Mouse (Mus musculus) CH12.LX (cell line): Measurements from ENCODE around the gene Phf12. TPM values are rescaled to one million over a fixed set of nuclear protein-coding genes. Genes with fewer than 3 reads are reported as not detected.

Experiments used
- DNase-seq: peaks from one replicate; pipeline ENCODE4 v3.0.0-alpha.2; 2013; ENCODE audit errors: extremely low read depth
- H3K27ac ChIP-seq: 2 replicates; pipeline ENCODE4 v1.5.1; 2012; ENCODE audit warnings: low read depth, mild to moderate bottlenecking, control low read depth, moderate library complexity; ENCODE audit not compliant: insufficient read depth
- H3K27me3 ChIP-seq: replicated peaks from 2 replicates; pipeline ENCODE3; 2012; ENCODE audit warnings: inconsistent platforms
- H3K36me3 ChIP-seq, 2 experiments: replicated peaks in 1 of 2; 2 replicates each; pipeline versions ENCODE3 to v1.6.1; 2012; ENCODE audit warnings: inconsistent platforms in 1 of 2, low read length in 1 of 2, mild to moderate bottlenecking in 1 of 2, mixed read lengths in 1 of 2, moderate library complexity in 1 of 2; ENCODE audit not compliant: control insufficient read depth in 1 of 2, insufficient read depth in 1 of 2
- H3K4me1 ChIP-seq, 2 experiments: 2 replicates each; pipeline ENCODE4 v1.6.1; 2012; ENCODE audit warnings: inconsistent platforms in 1 of 2, moderate library complexity in 1 of 2; ENCODE audit not compliant: insufficient read depth in 2 of 2, control insufficient read depth in 1 of 2
- H3K4me2 ChIP-seq: 2 replicates; pipeline ENCODE4 v1.6.1; 2012; ENCODE audit warnings: low read depth, mild to moderate bottlenecking, control low read depth; ENCODE audit not compliant: poor library complexity, insufficient read depth, severe bottlenecking
- H3K4me3 ChIP-seq, 3 experiments: fragments of 150-350 bp in 1 of 3; sonication (generic) in 1 of 3; replicated peaks in 1 of 3; 2 replicates each; pipeline versions ENCODE3 to v1.5.1; 2011 to 2012; ENCODE audit warnings: low read depth in 2 of 3, low read length in 2 of 3, mild to moderate bottlenecking in 2 of 3, moderate library complexity in 2 of 3, control low read depth in 1 of 3, improper control_type of control experiment in 1 of 3, inconsistent platforms in 1 of 3, mixed read lengths in 1 of 3; ENCODE audit not compliant: poor library complexity in 1 of 3
- H3K79me2 ChIP-seq: replicated peaks from 2 replicates; pipeline ENCODE4 v1.6.1; 2012; ENCODE audit warnings: mild to moderate bottlenecking, moderate library complexity; ENCODE audit not compliant: control insufficient read depth, poor library complexity, insufficient read depth, severe bottlenecking; ENCODE audit errors: extremely low read depth
- H3K9ac ChIP-seq: 2 replicates; pipeline ENCODE4 v1.6.1; 2012; ENCODE audit warnings: low read depth, mild to moderate bottlenecking, control low read depth, moderate library complexity; ENCODE audit not compliant: insufficient read depth
- H3K9me3 ChIP-seq: replicated peaks from 2 replicates; pipeline ENCODE3; 2012; ENCODE audit warnings: low read length, inconsistent platforms, mixed read lengths
- BHLHE40 ChIP-seq: IDR thresholded peaks from 2 replicates; pipeline ENCODE4 v1.6.1; 2011; ENCODE audit warnings: mild to moderate bottlenecking, low read depth, low read length, improper control_type of control experiment
- CTCF ChIP-seq, 2 experiments: IDR thresholded peaks in 1 of 2; conservative IDR thresholded peaks in 1 of 2; 2 replicates each; pipeline ENCODE4 v1.5.1; 2011 to 2012; ENCODE audit warnings: low read depth in 2 of 2, low read length in 2 of 2, improper control_type of control experiment in 1 of 2, inconsistent platforms in 1 of 2, mild to moderate bottlenecking in 1 of 2, moderate library complexity in 1 of 2
- EP300 ChIP-seq: IDR thresholded peaks from 2 replicates; pipeline ENCODE4 v1.6.1; 2011; ENCODE audit warnings: low read length, improper control_type of control experiment
- ETS1 ChIP-seq: conservative IDR thresholded peaks from 2 replicates; pipeline ENCODE4 v1.6.1; 2012; ENCODE audit warnings: low read depth, mild to moderate bottlenecking, inconsistent platforms, low read length, improper control_type of control experiment, moderate library complexity
- GABPA ChIP-seq: IDR thresholded peaks from 2 replicates; pipeline ENCODE4 v1.6.1; 2012; ENCODE audit warnings: low read depth, low read length, improper control_type of control experiment, inconsistent platforms; ENCODE audit not compliant: insufficient replicate concordance
- HCFC1 ChIP-seq: IDR thresholded peaks from 2 replicates; pipeline ENCODE4 v1.6.1; 2012; ENCODE audit warnings: low read depth, mild to moderate bottlenecking, inconsistent platforms, low read length, improper control_type of control experiment
- MAFK ChIP-seq: IDR thresholded peaks from 2 replicates; pipeline ENCODE4 v1.6.1; 2011; ENCODE audit warnings: low read length, improper control_type of control experiment; ENCODE audit not compliant: insufficient replicate concordance
- MEF2A ChIP-seq: IDR thresholded peaks from 2 replicates; pipeline ENCODE4 v1.6.1; 2014; ENCODE audit warnings: low read depth, mild to moderate bottlenecking, inconsistent platforms, low read length, improper control_type of control experiment, borderline replicate concordance
- MYC ChIP-seq: IDR thresholded peaks from 2 replicates; pipeline ENCODE4 v1.6.1; 2011; ENCODE audit warnings: low read depth, mild to moderate bottlenecking, improper control_type of control experiment, low read length
- NRF1 ChIP-seq: IDR thresholded peaks from 2 replicates; pipeline ENCODE4 v1.6.1; 2014; ENCODE audit warnings: low read depth, mild to moderate bottlenecking, inconsistent platforms, low read length, improper control_type of control experiment, moderate library complexity
- POLR2AphosphoS2 ChIP-seq: IDR thresholded peaks from 2 replicates; pipeline ENCODE4 v1.6.1; 2011; ENCODE audit warnings: low read depth, low read length, improper control_type of control experiment
- ZNF384 ChIP-seq: IDR thresholded peaks from 2 replicates; pipeline ENCODE4 v1.6.1; 2012; ENCODE audit warnings: low read depth, low read length, improper control_type of control experiment, inconsistent platforms
- dilution Hi-C: fragments of 300-500 bp; cut with MboI; formaldehyde crosslinking; loops from 2 replicates; pipeline ENCODE4 v1.14.3; 2020; ENCODE audit warnings: low sequenced_read_pairs; ENCODE audit not compliant: extremely low pct_unique_long_range_greater_than_20kb, extremely low pct_ligation_motif_present
- in situ Hi-C: fragments of 300-500 bp; cut with MboI; formaldehyde crosslinking; loops from 3 replicates; pipeline ENCODE4 v1.14.3; 2019; ENCODE audit warnings: low sequenced_read_pairs, low pct_ligation_motif_present, low pct_unique_long_range_greater_than_20kb, mixed read lengths
- polyA plus RNA-seq: library from polyadenylated mRNA; unstranded; fragments of >175 nt; gene quantifications from 2 replicates; pipeline ENCODE4 v1.2.1, GENCODE M21; 2012; ENCODE audit warnings: low read depth; ENCODE audit not compliant: insufficient read length
- total RNA-seq, 2 experiments: library from RNA; depleted of rRNA; stranded (reverse); fragments of 300-350 nt in 1 of 2; fragments of >200 nt in 1 of 2; gene quantifications; 2 replicates each; pipeline ENCODE4 v1.2.3; 2012 to 2014

The Phf12 gene
- total and polyA plus RNA-seq, 3 experiments, result 10.7 to 59.7 (median 30.5) TPM

DNA sequence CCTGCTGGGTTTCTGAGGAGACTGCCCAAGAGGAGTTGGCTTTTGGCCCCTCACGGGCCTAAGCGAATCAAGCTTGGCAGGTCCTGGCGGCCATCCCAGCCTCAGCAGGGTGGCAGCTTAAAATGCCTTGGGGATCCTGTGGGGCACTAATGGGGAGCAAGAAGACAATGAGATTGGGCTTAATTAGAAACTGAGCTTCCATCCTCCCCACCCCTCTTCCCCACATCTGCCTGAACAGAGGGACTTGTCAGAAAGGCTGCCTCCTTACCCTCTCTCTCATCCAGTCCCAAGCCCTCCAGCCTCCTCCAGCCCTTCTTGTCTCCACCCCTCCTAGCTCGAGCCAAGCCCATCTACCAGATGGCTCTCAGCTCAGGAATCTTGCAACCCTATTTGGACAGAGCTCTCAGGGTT lies 48.4 kb upstream of the Phf12 start:
- in situ Hi-C loops, result no loop called here
- Histone ChIP-seq H3K27me3 (peaks cover 26% of the 10 kb centered on the region), H3K27ac (no peak overlapping the region), H3K36me3 (no peaks in the 10 kb centered on the region), H3K9me3 (peaks cover 16% of the 10 kb centered on the region), H3K9ac (no peak overlapping the region), H3K79me2 (no peaks in the 10 kb centered on the region), H3K4me2 (no peak overlapping the region), H3K4me1 (peaks cover 9 to 39% of the 10 kb centered on the region in 2 experiments), H3K4me3 (no peak overlapping the region)
- dilution Hi-C loops, result no loop called here
- no peak for DNase-seq
- TF ChIP-seq MAFK (no peak), POLR2AphosphoS2 (no peak)
- TF ChIP-seq, all 38 proteins: peak for 0

DNA sequence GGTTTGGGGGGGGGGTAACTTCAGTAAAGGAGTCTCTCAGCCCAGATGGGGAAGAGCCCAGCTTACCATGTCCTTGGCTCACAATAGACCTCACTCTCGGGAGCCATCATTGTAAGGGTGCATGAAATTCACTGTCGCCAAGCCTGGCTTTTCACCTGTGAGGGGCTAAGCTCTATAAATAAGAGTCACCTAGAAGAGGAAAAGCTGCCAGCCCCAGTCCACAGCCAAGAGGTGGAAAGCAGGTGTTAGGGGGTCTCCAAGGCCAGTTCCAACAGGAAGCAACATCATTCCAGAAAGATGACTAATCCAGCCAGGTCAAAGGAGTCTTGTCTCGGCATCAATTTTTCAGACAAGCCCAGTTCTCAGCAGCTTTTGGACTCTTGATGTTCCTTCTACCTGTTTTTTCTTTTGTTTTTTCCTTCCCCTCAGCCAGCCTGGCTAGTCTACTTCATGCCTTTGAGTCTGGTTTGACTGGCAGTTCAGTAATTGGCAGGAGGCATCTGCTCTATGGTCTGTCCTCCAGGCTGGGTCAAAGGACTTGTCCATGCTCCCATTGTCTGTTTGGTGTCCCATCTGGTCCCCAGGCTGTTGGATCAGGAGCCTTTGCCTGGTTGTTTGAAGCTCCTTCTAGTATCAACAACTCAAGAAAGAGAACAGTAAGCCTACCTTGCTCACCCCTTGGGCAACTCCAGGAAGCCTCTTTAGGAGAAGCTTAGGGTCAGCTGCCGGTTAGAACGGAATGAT lies 47.8 kb upstream of the Phf12 start:
- Histone ChIP-seq H3K27me3 (peaks cover 25% of the 10 kb centered on the region), H3K9ac (no peak overlapping the region), H3K4me2 (no peak overlapping the region), H3K9me3 (peaks cover 16% of the 10 kb centered on the region), H3K27ac (no peak overlapping the region), H3K36me3 (no peaks in the 10 kb centered on the region), H3K79me2 (no peaks in the 10 kb centered on the region), H3K4me3 (no peak overlapping the region), H3K4me1 (peaks cover 9 to 44% of the 10 kb centered on the region in 2 experiments)
- in situ Hi-C loops (no loop called here), dilution Hi-C loops (no loop called here)
- DNase-seq, result no peak
- no peak for TF ChIP-seq ZNF384
- TF ChIP-seq NRF1, result no peak
- no peak for TF ChIP-seq CTCF (conservative IDR thresholded peaks at IDR 0.05 in 1 of 2, IDR thresholded peaks at IDR 0.05 in 1 of 2; ENCODE audit: low read depth in 2 of 2, low read length in 2 of 2)

DNA sequence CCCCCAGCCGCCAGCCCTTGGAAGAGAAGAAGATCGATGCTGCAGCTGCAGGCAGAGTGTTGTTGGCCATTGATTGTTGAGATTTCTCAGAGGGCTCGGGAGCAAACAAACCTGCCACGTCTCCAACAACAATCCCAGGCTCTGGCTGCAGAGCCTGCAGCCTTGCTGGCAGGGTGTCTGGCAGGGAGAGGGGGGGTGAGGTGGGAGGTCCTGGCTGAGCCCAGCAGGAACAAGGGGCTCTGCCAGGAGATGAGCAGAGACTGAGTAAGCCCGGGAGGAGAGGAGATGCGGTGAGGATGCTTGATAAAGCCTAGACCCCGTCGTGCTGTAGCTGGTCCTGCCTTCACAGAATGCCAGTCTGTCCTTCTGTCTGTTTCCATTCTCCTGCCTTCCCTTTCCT lies 45.7 kb upstream of the Phf12 start:
- Histone ChIP-seq H3K79me2 (no peaks in the 10 kb centered on the region), H3K4me3 (no peak overlapping the region), H3K4me1 (peaks cover 15 to 63% of the 10 kb centered on the region in 2 experiments), H3K36me3 (no peaks in the 10 kb centered on the region), H3K27ac (no peak overlapping the region), H3K9ac (no peak overlapping the region), H3K27me3 (peaks cover 26% of the 10 kb centered on the region), H3K9me3 (peaks cover under 1% of the 10 kb centered on the region), H3K4me2 (no peak overlapping the region)
- dilution Hi-C loops, result no loop called here
- TF ChIP-seq MEF2A (no peak), CTCF (conservative IDR thresholded peaks at IDR 0.05 in 1 of 2, IDR thresholded peaks at IDR 0.05 in 1 of 2; ENCODE audit: low read depth in 2 of 2, low read length in 2 of 2) (no peak), EP300 (no peak), BHLHE40 (no peak), MYC (no peak), ETS1 (no peak), HCFC1 (no peak), GABPA (no peak)
- no peak for DNase-seq
- in situ Hi-C loops, result no loop called here
